Mouse (Mus musculus) midbrain, embryonic 13.5 days (tissue): Measurements from ENCODE around the gene Prss42. TPM values are rescaled to one million over a fixed set of nuclear protein-coding genes. Genes with fewer than 3 reads are reported as not detected.
"Not testable (repeated sequence)": the region's sequence is repeated elsewhere in the genome, so short reads cannot be mapped to it uniquely, and the experiment has no call there.

Source experiments
- ATAC-seq: fragments of 200-750 bp; cut with Nextera tagmentation; 2 replicates; pipeline ENCODE4 v1.8.0; 2017; ENCODE audit warnings: mild to moderate bottlenecking, moderate TSS enrichment, moderate library complexity
- H3K27ac ChIP-seq: fragments of 300-500 bp; sonication (generic); 2 replicates; pipeline ENCODE4 v1.5.1; 2015; ENCODE audit warnings: inconsistent platforms, mild to moderate bottlenecking, moderate library complexity
- H3K27me3 ChIP-seq: fragments of 300-500 bp; sonication (generic); 2 replicates; pipeline ENCODE4 v1.6.1; 2015; ENCODE audit warnings: mild to moderate bottlenecking, inconsistent platforms
- H3K36me3 ChIP-seq: fragments of 300-500 bp; sonication (generic); 2 replicates; pipeline ENCODE4 v1.6.1; 2015; ENCODE audit warnings: mild to moderate bottlenecking, inconsistent platforms
- H3K4me1 ChIP-seq: fragments of 300-500 bp; sonication (generic); replicated peaks from 2 replicates; pipeline ENCODE4 v1.6.1; 2015; ENCODE audit warnings: inconsistent platforms
- H3K4me2 ChIP-seq: fragments of 300-500 bp; sonication (generic); replicated peaks from 2 replicates; pipeline ENCODE4 v1.6.1; 2015; ENCODE audit warnings: moderate library complexity, mild to moderate bottlenecking, inconsistent platforms
- H3K4me3 ChIP-seq: fragments of 300-500 bp; sonication (generic); replicated peaks from 2 replicates; pipeline ENCODE4 v1.5.1; 2015; ENCODE audit warnings: mild to moderate bottlenecking, inconsistent platforms
- H3K9ac ChIP-seq: fragments of 300-500 bp; sonication (generic); replicated peaks from 2 replicates; pipeline ENCODE4 v1.6.1; 2015; ENCODE audit warnings: mild to moderate bottlenecking, inconsistent platforms
- H3K9me3 ChIP-seq: fragments of 300-500 bp; sonication (generic); 2 replicates; pipeline ENCODE4 v1.6.1; 2016; ENCODE audit warnings: mild to moderate bottlenecking, inconsistent platforms
- WGBS: fragments of 180-500 bp; shearing (Covaris S2); methylation state at CpG from one replicate; pipeline ENCODE4 v1.1.7; 2015; 5-methylcytosine and 5-hydroxymethylcytosine counted together
- polyA plus RNA-seq: library from polyadenylated mRNA; unstranded; fragments of >200 nt; fragmentation: Nextera tagmentation; extraction: Ambion mirVana; gene quantifications from 2 replicates; pipeline ENCODE4 v1.2.1, GENCODE M21; 2015

Gene Prss42
- polyA plus RNA-seq, 1 experiment from 2014 or later = not detected

GRCm38 (mm10) chr9:110797013-110797412 lies 953 bp upstream of the Prss42 start:
- Histone ChIP-seq H3K27me3 (no peaks in the 10 kb centered on the region), H3K9me3 (no peaks in the 10 kb centered on the region), H3K4me3 (no peak overlapping the region), H3K4me2 (no peak overlapping the region), H3K9ac (no peak overlapping the region), H3K4me1 (no peaks in the 10 kb centered on the region), H3K27ac (no peak overlapping the region), H3K36me3 (no peaks in the 10 kb centered on the region)
- WGBS = 89% methylated on average over 10 of the region's 10 CpGs
- no peak for ATAC-seq

- H3K4me3 ChIP-seq = no peak overlapping the region
- H3K36me3 ChIP-seq = no peaks in the 10 kb centered on the region
- no peak overlapping the region for H3K27ac ChIP-seq
- no peaks in the 10 kb centered on the region for H3K4me1 ChIP-seq
- WGBS = 90% methylated on average over 8 of the region's 8 CpGs
- H3K9me3 ChIP-seq = no peaks in the 10 kb centered on the region
- H3K4me2 ChIP-seq = no peak overlapping the region
- no peak overlapping the region for H3K9ac ChIP-seq
- no peaks in the 10 kb centered on the region for H3K27me3 ChIP-seq
- ATAC-seq = no peak
Observed at GRCm38 (mm10) chr9:110800834-110801479, 3.0 kb downstream of the Prss42 start.

- no peaks in the 10 kb centered on the region for H3K4me1 ChIP-seq
- H3K27me3 ChIP-seq = no peaks in the 10 kb centered on the region
- H3K27ac ChIP-seq = no peak overlapping the region
- H3K36me3 ChIP-seq = no peaks in the 10 kb centered on the region
- no peak overlapping the region for H3K4me3 ChIP-seq
- WGBS = 75% methylated on average over 4 of the region's 4 CpGs
- no peak for ATAC-seq
- H3K9me3 ChIP-seq = no peaks in the 10 kb centered on the region
- H3K4me2 ChIP-seq = no peak overlapping the region
- H3K9ac ChIP-seq = no peak overlapping the region
Observed at GRCm38 (mm10) chr9:110803294-110803693, 5.3 kb downstream of the Prss42 start.

- Histone ChIP-seq H3K27ac (no peak overlapping the region), H3K27me3 (no peaks in the 10 kb centered on the region), H3K4me1 (no peaks in the 10 kb centered on the region), H3K9ac (no peak overlapping the region), H3K4me2 (no peak overlapping the region), H3K36me3 (no peaks in the 10 kb centered on the region), H3K9me3 (no peaks in the 10 kb centered on the region), H3K4me3 (no peak overlapping the region)
- no peak for ATAC-seq
- 88% methylated on average over 4 of the region's 4 CpGs for WGBS
Observed at GRCm38 (mm10) chr9:110810051-110810450, 12.1 kb downstream of the Prss42 start.

GRCm38 (mm10) chr9:110813789-110814188 lies 15.8 kb downstream of the Prss42 start, which contains the start of gene Prss44:
Gene Prss44 (plus strand): TSS chr9:110813994.
- Histone ChIP-seq H3K4me2 (no peak within 1 kb of the TSS), H3K27me3 (no peaks in the 10 kb centered on the region), H3K9me3 (no peaks in the 10 kb centered on the region), H3K9ac (no peak within 1 kb of the TSS), H3K4me1 (no peaks in the 10 kb centered on the region), H3K4me3 (no peak within 1 kb of the TSS), H3K36me3 (no peaks in the 10 kb centered on the region), H3K27ac (no peak within 1 kb of the TSS)
- ATAC-seq = no peak
- 69% methylated on average over 18 of the region's 18 CpGs for WGBS

- not testable (repeated sequence) for H3K4me2 ChIP-seq, H3K27me3 ChIP-seq, ATAC-seq
Observed at GRCm38 (mm10) chr9:110820546-110820945, 22.6 kb downstream of the Prss42 start.

GRCm38 (mm10) chr9:110821436-110821835 lies 23.5 kb downstream of the Prss42 start:
- Histone ChIP-seq H3K27me3 (no peaks in the 10 kb centered on the region), H3K4me2 (no peak overlapping the region), H3K4me1 (no peaks in the 10 kb centered on the region), H3K27ac (no peak overlapping the region), H3K9me3 (no peaks in the 10 kb centered on the region), H3K36me3 (no peaks in the 10 kb centered on the region), H3K4me3 (no peak overlapping the region), H3K9ac (no peak overlapping the region)
- 89% methylated on average over 7 of the region's 7 CpGs for WGBS
- no peak for ATAC-seq

More at GRCm38 (mm10) chr9:110820546-110820945, 22.6 kb downstream of the Prss42 start:
- H3K9me3 ChIP-seq, H3K27ac ChIP-seq, H3K9ac ChIP-seq, H3K4me1 ChIP-seq, H3K36me3 ChIP-seq, H3K4me3 ChIP-seq: not testable (repeated sequence)

GRCm38 (mm10) chr9:110825426-110825825 lies 27.5 kb downstream of the Prss42 start:
- Histone ChIP-seq H3K9ac (no peak overlapping the region), H3K27me3 (no peaks in the 10 kb centered on the region), H3K4me1 (no peaks in the 10 kb centered on the region), H3K27ac (no peak overlapping the region), H3K36me3 (no peaks in the 10 kb centered on the region), H3K9me3 (no peaks in the 10 kb centered on the region), H3K4me2 (no peak overlapping the region), H3K4me3 (no peak overlapping the region)
- WGBS = 84% methylated on average over 4 of the region's 4 CpGs
- ATAC-seq = no peak

- H3K4me3 ChIP-seq = no peak overlapping the region
- no peaks in the 10 kb centered on the region for H3K9me3 ChIP-seq
- no peak for ATAC-seq
- H3K27me3 ChIP-seq = no peaks in the 10 kb centered on the region
- H3K27ac ChIP-seq = no peak overlapping the region
- 80% methylated on average over 7 of the region's 7 CpGs for WGBS
- no peaks in the 10 kb centered on the region for H3K36me3 ChIP-seq
- no peaks in the 10 kb centered on the region for H3K4me1 ChIP-seq
- no peak overlapping the region for H3K9ac ChIP-seq
- no peak overlapping the region for H3K4me2 ChIP-seq
Observed at GRCm38 (mm10) chr9:110825832-110826231, 27.9 kb downstream of the Prss42 start.

- Histone ChIP-seq H3K27ac (no peak within 1 kb of the TSS), H3K4me3 (no peak within 1 kb of the TSS), H3K36me3 (no peaks in the 10 kb centered on the region), H3K9me3 (no peaks in the 10 kb centered on the region), H3K4me1 (no peaks in the 10 kb centered on the region), H3K4me2 (no peak within 1 kb of the TSS), H3K9ac (no peak within 1 kb of the TSS), H3K27me3 (no peaks in the 10 kb centered on the region)
- ATAC-seq = no peak
- WGBS = 94% methylated on average over 3 of the region's 3 CpGs
Observed at GRCm38 (mm10) chr9:110826390-110826789, 28.4 kb downstream of the Prss42 start, which contains the start of gene Prss43. Gene Prss43 (plus strand): TSS chr9:110826690.

- H3K36me3 ChIP-seq = no peaks in the 10 kb centered on the region
- ATAC-seq = no peak
- no peak overlapping the region for H3K9ac ChIP-seq
- H3K4me3 ChIP-seq = no peak overlapping the region
- no peak overlapping the region for H3K4me2 ChIP-seq
- 72% methylated on average over 5 of the region's 5 CpGs for WGBS
- no peaks in the 10 kb centered on the region for H3K27me3 ChIP-seq
- H3K9me3 ChIP-seq = no peaks in the 10 kb centered on the region
- no peak overlapping the region for H3K27ac ChIP-seq
- H3K4me1 ChIP-seq = 0 out of 2 replicates have a peak, but pooled peaks cover 3% of the 10 kb centered on the region
Observed at GRCm38 (mm10) chr9:110833021-110833420, 35.1 kb downstream of the Prss42 start.

- Histone ChIP-seq H3K9ac (no peak within 1 kb of the TSS), H3K4me1 (0 out of 2 replicates have a peak, but pooled peaks cover 3% of the 10 kb centered on the region), H3K27me3 (no peaks in the 10 kb centered on the region), H3K4me2 (no peak within 1 kb of the TSS), H3K9me3 (no peaks in the 10 kb centered on the region), H3K36me3 (no peaks in the 10 kb centered on the region), H3K27ac (no peak within 1 kb of the TSS), H3K4me3 (no peak within 1 kb of the TSS)
- no peak for ATAC-seq
- WGBS = 84% methylated on average over 19 of the region's 19 CpGs
Observed at GRCm38 (mm10) chr9:110834411-110834810, 36.4 kb downstream of the Prss42 start, which contains the start of gene Prss45. Gene Prss45 (plus strand): TSS chr9:110834588.

- ATAC-seq = no peak
- no peaks in the 10 kb centered on the region for H3K9me3 ChIP-seq
- H3K4me2 ChIP-seq = no peak overlapping the region
- 0 out of 2 replicates have a peak, but pooled peaks cover 3% of the 10 kb centered on the region for H3K4me1 ChIP-seq
- no peak overlapping the region for H3K4me3 ChIP-seq
- H3K27me3 ChIP-seq = no peaks in the 10 kb centered on the region
- H3K27ac ChIP-seq = no peak overlapping the region
- H3K9ac ChIP-seq = no peak overlapping the region
- 49% methylated on average over 10 of the region's 10 CpGs for WGBS
- no peaks in the 10 kb centered on the region for H3K36me3 ChIP-seq
Observed at GRCm38 (mm10) chr9:110834961-110835360, 37.0 kb downstream of the Prss42 start.
